25 mouse cellular contexts compared by ENCODE assay signal in the genomic region with DNA sequence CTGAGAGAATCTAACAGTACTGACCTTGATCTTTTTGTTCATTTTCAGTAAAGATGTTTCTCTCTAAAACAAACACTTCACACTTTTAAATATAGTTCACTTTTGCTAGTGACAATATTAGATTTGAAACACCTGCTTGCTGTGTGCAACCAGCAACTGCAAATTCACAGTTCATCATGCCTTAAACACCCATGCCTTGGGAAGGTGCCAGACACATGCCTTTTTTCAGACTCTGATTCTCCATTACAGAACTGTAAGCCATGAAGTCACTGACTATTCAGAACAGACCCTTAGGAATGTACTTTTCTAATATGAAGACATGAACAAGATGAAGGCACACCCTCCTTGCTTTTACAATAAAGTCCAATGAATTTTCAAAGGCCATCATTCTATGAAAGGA.
A peak's percentile ranks its signal among the peaks of the same experiment; 100 is the strongest.
DNase-seq lines count a peak whose midpoint lies in the region; ATAC-seq and TF ChIP-seq lines count a peak whose summit lies in the region.
"Had no signal": no experiment of that assay in that cellular context is flagged by ENCODE, and none has a peak within 500 bp of the region (broad histone marks: within the 10 kb centered on the region; RNA-seq: fewer than 3 reads in every experiment).

No protein-coding gene starts in this region.

- H3K27me3 ChIP-seq in heart, embryonic 11.5 days (ENCODE audit: control insufficient read depth, insufficient read depth, low read length), result no peaks in the 10 kb centered on the region
- H3K27me3 ChIP-seq: embryonic facial prominence, embryonic 13.5 days; forebrain, embryonic 12.5 days; heart, embryonic 15.5 days; hindbrain, embryonic 13.5 days; limb, embryonic 15.5 days; lung, embryonic 15.5 days; megakaryocyte, embryonic 14.5 days had no signal

- ATAC-seq in heart, embryonic 11.5 days (replicated peaks; ENCODE audit: insufficient number of reproducible peaks, low FRiP score, low TSS enrichment), result no peak

- no peaks in the 10 kb centered on the region for H3K9me3 ChIP-seq in heart, embryonic 11.5 days (replicated peaks; ENCODE audit: control insufficient read depth, low read length)
- H3K9me3 ChIP-seq: embryonic facial prominence, embryonic 13.5 days; forebrain, embryonic 12.5 days; heart, embryonic 15.5 days; hindbrain, embryonic 13.5 days; limb, embryonic 15.5 days; lung, embryonic 15.5 days; megakaryocyte, embryonic 14.5 days had no signal

- H3K27ac ChIP-seq in heart, embryonic 11.5 days (ENCODE audit: low read depth, low read length), result no peak overlapping the region
- H3K27ac ChIP-seq: embryonic facial prominence, embryonic 13.5 days; forebrain, embryonic 12.5 days; heart, embryonic 15.5 days; hindbrain, embryonic 13.5 days; limb, embryonic 15.5 days; liver, embryonic 14.5 days; lung, embryonic 15.5 days had no signal

- H3K36me3 ChIP-seq in heart, embryonic 11.5 days (ENCODE audit: control insufficient read depth, insufficient read depth, low read length), result no peaks in the 10 kb centered on the region
- H3K36me3 ChIP-seq: embryonic facial prominence, embryonic 13.5 days; forebrain, embryonic 12.5 days; heart, embryonic 15.5 days; hindbrain, embryonic 13.5 days; limb, embryonic 15.5 days; lung, embryonic 15.5 days had no signal

- H3K4me2 ChIP-seq in heart, embryonic 11.5 days, result no peak overlapping the region
- H3K4me2 ChIP-seq: embryonic facial prominence, embryonic 13.5 days; forebrain, embryonic 12.5 days; heart, embryonic 15.5 days; hindbrain, embryonic 13.5 days; limb, embryonic 15.5 days; lung, embryonic 15.5 days had no signal

- TF ChIP-seq POLR2A in brain, embryonic 14.5 days (IDR thresholded peaks at IDR 0.05; ENCODE audit: borderline replicate concordance, extremely low read depth, insufficient read depth, insufficient read length, poor library complexity, severe bottlenecking), result no peak

- H3K4me3 ChIP-seq in heart, embryonic 11.5 days (ENCODE audit: low read depth, low read length), result no peak overlapping the region
- H3K4me3 ChIP-seq: embryonic facial prominence, embryonic 13.5 days; erythroblast, embryonic 14.5 days; forebrain, embryonic 12.5 days; heart, embryonic 15.5 days; hindbrain, embryonic 13.5 days; limb, embryonic 15.5 days; lung, embryonic 15.5 days; megakaryocyte, embryonic 14.5 days had no signal

- no peaks in the 10 kb centered on the region for H3K4me1 ChIP-seq in heart, embryonic 11.5 days (ENCODE audit: control insufficient read depth, insufficient read depth, low read length)
- H3K4me1 ChIP-seq: embryonic facial prominence, embryonic 13.5 days; forebrain, embryonic 12.5 days; heart, embryonic 15.5 days; hindbrain, embryonic 13.5 days; limb, embryonic 15.5 days; lung, embryonic 15.5 days; megakaryocyte, embryonic 14.5 days had no signal

- TF ChIP-seq CTCF in brain, embryonic 14.5 days (IDR thresholded peaks at IDR 0.05; ENCODE audit: borderline replicate concordance, extremely low read depth, insufficient read depth, insufficient read length), result no peak

- intact Hi-C loops in left cerebral cortex, postnatal 10 days (cut with DNase I), result no loop called here

- DNase-seq in layer of hippocampus, adult 11-12 months (ENCODE audit: low spot score), result peak; percentile 15
- no peak for DNase-seq in layer of hippocampus, adult 9-10 months (ENCODE audit: low spot score)
- DNase-seq in brain, embryonic 14.5 days (ENCODE audit: low read depth), result peak; percentile 25
- peak; percentile 5 to 20 for DNase-seq in left cerebral cortex, postnatal 10 days (ENCODE audit: extremely low spot score in 1 of 2, low spot score in 2 of 2)
- DNase-seq in right cerebral cortex, postnatal 14 days, result peak; percentile 10
- DNase-seq in adrenal gland, postnatal 10 days, result no peak
- DNase-seq: cerebellum, adult 2 months; cerebellum, postnatal 36 days; embryo, embryonic 11 days; gastrocnemius, postnatal 36 days; heart, postnatal 36 days; kidney, adult 11 months; lung, postnatal 36 days; midbrain, embryonic 14.5 days; thymus, postnatal 14 days had no signal

- H3K9ac ChIP-seq in heart, embryonic 11.5 days (ENCODE audit: low read depth, low read length), result no peak overlapping the region
- H3K9ac ChIP-seq: embryonic facial prominence, embryonic 13.5 days; forebrain, embryonic 12.5 days; heart, embryonic 15.5 days; hindbrain, embryonic 13.5 days; limb, embryonic 15.5 days; liver, embryonic 14.5 days; lung, embryonic 15.5 days had no signal

Comparison
In these comparisons a context has a peak if more than half of its experiments do, and no peak if none do; other contexts are left out.
1. DNase-seq: peak in layer of hippocampus, adult 11-12 months (single experiment), brain, embryonic 14.5 days (single experiment), left cerebral cortex, postnatal 10 days (2 of 2) and right cerebral cortex, postnatal 14 days (single experiment); none in layer of hippocampus, adult 9-10 months (single experiment) and adrenal gland, postnatal 10 days (single experiment).